Mouse (Mus musculus) fibroblast of lung, adult 2 months (primary cell): ENCODE measurements at regions not wholly inside any gene's neighbourhood (a gene's known extent, or its start where the extent isn't known, plus 50 kb on each side); places are given as distances from the start of the nearest gene placed in this dataset.

ENCODE experiments used
- DNase-seq: peaks from one replicate; pipeline ENCODE4 v3.0.0-alpha.2; 2011; ENCODE audit warnings: low read depth

- DNase-seq, result no peak
These were observed 102.2 kb upstream of the Arg1 start for GRCm38 (mm10) chr10:25029387-25029915.

- no peak for DNase-seq
These were observed 96.4 kb upstream of the Arg1 start for GRCm38 (mm10) chr10:25023601-25024157.

- no peak for DNase-seq
These were observed 95.8 kb upstream of the Arg1 start for GRCm38 (mm10) chr10:25023044-25023540.

GRCm38 (mm10) chr10:25018946-25019345 is 91.7 kb upstream of the Arg1 start:
- no peak for DNase-seq

- no peak for DNase-seq
These were observed 90.6 kb upstream of the Arg1 start for GRCm38 (mm10) chr10:25017843-25018242.

- no peak for DNase-seq
These were observed 88.8 kb upstream of the Arg1 start for GRCm38 (mm10) chr10:25016110-25016509.

GRCm38 (mm10) chr10:25012129-25012528 is 84.8 kb upstream of the Arg1 start:
- no peak for DNase-seq

GRCm38 (mm10) chr10:25001299-25001698 is 74.0 kb upstream of the Arg1 start:
- DNase-seq, result no peak

GRCm38 (mm10) chr10:25000231-25001222 is 73.2 kb upstream of the Arg1 start:
- DNase-seq, result peak; percentile 18

GRCm38 (mm10) chr10:24999807-25000206 is 72.5 kb upstream of the Arg1 start:
- DNase-seq, result no peak

- no peak for DNase-seq
These were observed 70.4 kb upstream of the Arg1 start for GRCm38 (mm10) chr10:24997661-24998060.

- no peak for DNase-seq
These were observed 68.5 kb upstream of the Arg1 start for GRCm38 (mm10) chr10:24995751-24996150.

GRCm38 (mm10) chr10:24989965-24990653 is 62.8 kb upstream of the Arg1 start:
- no peak for DNase-seq

- DNase-seq, result peak; percentile 54
These were observed 57.5 kb upstream of the Arg1 start for GRCm38 (mm10) chr10:24984801-24985200.

- no peak for DNase-seq
These were observed 54.5 kb upstream of the Arg1 start for GRCm38 (mm10) chr10:24981763-24982162.
